Mouse (Mus musculus) megakaryocyte, embryonic 14.5 days (primary cell): ENCODE measurements around the gene 1110004F10Rik.

Source experiments
- FLI1 ChIP-seq: IDR thresholded peaks from 2 replicates; pipeline ENCODE4 v1.6.1; 2012; ENCODE audit warnings: low read length, inconsistent platforms, mixed read lengths
- GATA1 ChIP-seq: IDR thresholded peaks from 3 replicates; pipeline ENCODE4 v1.6.1; 2012; ENCODE audit warnings: mixed read lengths, low read length, inconsistent platforms, borderline replicate concordance

- no peak for TF ChIP-seq GATA1
- TF ChIP-seq FLI1, result no peak
These were observed 107.9 kb downstream of the 1110004F10Rik start for GRCm38 (mm10) chr7:116147114-116147513.
